Mouse (Mus musculus) stomach, postnatal 0 days (tissue): ENCODE measurements around the gene Ptprg.

ENCODE experiments used
- CTCF ChIP-seq: IDR thresholded peaks from 2 replicates; pipeline ENCODE4 v1.5.1; 2016; ENCODE audit warnings: antibody characterized with exemption, low read depth, mild to moderate bottlenecking, moderate library complexity
- EP300 ChIP-seq: optimal IDR thresholded peaks from 2 replicates; pipeline ENCODE3; 2016; ENCODE audit warnings: antibody characterized with exemption

DNA sequence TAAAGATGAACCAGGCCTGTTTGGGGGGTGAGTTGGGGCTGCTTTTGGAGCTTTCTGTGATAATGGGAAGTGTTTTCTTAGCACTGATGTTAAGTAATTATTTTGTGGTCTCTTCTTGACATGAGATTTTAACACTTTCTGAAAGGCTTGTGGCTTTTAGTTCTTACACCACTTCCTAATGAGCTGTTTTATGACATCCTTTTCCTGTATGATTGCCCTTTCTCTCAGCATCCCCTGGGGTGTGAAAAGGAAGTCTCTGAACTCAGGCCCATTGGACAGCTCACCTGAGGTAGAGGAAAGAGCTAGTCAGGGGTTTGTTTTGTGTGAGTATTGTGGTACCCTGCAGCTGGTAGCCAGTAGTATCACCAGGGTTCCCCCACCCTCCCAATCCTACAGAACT lies 179.0 kb downstream of the Ptprg start:
- TF ChIP-seq EP300 = no peak
- TF ChIP-seq CTCF = no peak
